Mouse (Mus musculus): ENCODE measurements around the gene Vwa3a.

Gene Vwa3a

DNA sequence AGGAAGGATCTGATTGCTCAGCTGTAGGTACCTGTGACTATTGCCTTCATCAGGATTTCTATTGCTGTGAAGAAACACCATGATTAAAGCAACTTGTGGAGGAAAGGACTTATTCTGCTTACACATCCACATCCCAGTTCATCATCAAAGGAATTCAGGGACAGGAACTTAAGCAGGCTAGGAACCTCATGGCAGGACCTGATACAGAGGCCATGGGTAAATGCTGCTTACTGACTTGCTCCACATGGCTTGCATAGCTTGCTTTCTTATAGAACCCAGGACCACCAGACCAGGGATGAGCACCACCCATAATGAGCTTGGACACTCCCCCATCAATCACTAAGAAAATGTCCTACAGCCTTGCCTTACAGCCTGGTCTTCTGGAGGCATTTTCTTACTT lies 9.4 kb downstream of the Vwa3a start:
- DNase-seq: no peak

DNA sequence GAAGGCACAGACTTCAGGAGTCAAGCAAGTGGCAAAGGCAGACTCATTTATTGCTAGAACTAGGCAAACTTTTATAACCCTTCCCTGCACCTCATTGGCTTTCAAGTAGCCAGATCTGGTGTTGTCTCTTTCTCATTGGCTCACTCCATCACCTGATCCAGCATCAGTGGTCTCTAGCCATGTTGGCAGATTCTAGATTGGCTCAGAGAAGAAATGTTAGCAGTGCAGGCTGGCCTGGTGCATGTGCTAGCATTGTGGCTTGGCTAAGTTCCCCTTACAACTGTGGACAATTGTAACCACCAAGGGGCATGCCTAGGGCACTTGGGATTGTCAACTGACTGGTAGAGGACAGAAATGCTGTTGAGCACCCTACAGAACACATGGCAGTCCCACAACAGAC lies 12.2 kb downstream of the Vwa3a start:
- DNase-seq: no peak

GRCm38 (mm10) chr7:120751906-120752305 lies 12.8 kb downstream of the Vwa3a start:
- no peak for DNase-seq

- DNase-seq: peak; percentile 65 to 73
These were observed 15.6 kb downstream of the Vwa3a start for GRCm38 (mm10) chr7:120754671-120755070.

DNA sequence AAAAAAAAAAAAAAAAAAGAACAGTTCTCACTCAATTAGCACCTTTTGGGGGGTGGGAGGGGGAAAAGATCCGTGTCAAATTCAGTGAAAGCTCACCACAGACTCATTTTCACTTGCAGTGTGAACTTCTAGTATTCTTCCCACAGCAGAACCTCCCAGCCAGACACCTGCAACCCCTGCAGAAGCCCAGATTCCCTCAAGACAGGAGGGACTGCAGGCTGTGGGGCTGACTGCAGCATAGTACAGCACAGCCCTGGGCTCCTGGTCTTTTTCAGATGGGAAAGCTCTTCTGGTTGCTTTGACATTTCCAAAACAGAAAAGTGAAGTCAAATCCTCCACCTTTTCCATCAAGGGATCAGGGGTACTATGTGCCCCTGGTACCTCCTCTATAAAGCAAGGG lies 28.3 kb downstream of the Vwa3a start:
- DNase-seq: no peak

DNA sequence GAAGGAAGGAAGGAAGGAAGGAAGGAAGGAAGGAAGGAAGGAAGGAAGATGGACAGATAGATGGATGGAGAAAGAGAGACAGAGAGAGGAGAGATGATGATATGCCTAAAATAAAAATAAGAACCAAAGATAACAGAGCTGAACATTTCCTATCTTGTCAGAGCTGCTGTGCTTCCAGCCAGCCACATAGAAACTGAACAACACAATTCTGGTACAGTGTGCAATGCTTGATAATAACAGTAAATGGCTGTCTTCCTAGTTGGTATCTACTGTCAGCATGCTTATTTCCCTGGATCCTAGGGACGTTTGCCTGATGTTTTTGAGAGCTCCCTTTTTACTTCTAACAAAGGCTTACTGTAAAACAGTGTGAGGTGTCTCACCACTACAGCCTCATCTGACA lies 32.3 kb downstream of the Vwa3a start:
- DNase-seq: no peak

DNA sequence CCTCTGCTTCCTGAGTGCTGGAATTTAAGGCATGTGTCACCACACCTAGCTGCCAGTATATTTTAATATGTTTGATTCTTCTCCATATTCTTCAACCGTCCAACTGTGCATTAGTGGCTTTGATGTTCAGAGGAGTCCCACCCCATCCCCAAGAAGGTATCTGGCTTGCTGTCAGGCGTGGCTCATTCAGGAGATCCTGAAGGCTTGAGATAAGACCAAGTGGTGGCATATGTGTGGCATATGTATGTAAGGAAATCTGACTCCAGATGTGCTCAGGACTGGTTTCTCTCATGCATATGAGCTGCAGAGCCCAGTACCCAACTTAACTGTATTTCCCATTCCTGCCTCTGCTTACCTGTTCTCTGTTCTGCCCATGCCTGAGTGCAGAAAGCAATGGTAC lies 38.9 kb downstream of the Vwa3a start:
- no peak for DNase-seq

- no peak for DNase-seq
These were observed 56.4 kb downstream of the Vwa3a start for GRCm38 (mm10) chr7:120795544-120795943.

- no peak for DNase-seq
These were observed 57.3 kb downstream of the Vwa3a start for GRCm38 (mm10) chr7:120796369-120796768.

GRCm38 (mm10) chr7:120803268-120803667 lies 64.2 kb downstream of the Vwa3a start:
- no peak for DNase-seq

GRCm38 (mm10) chr7:120809705-120810104 lies 70.6 kb downstream of the Vwa3a start:
- DNase-seq: no peak

DNA sequence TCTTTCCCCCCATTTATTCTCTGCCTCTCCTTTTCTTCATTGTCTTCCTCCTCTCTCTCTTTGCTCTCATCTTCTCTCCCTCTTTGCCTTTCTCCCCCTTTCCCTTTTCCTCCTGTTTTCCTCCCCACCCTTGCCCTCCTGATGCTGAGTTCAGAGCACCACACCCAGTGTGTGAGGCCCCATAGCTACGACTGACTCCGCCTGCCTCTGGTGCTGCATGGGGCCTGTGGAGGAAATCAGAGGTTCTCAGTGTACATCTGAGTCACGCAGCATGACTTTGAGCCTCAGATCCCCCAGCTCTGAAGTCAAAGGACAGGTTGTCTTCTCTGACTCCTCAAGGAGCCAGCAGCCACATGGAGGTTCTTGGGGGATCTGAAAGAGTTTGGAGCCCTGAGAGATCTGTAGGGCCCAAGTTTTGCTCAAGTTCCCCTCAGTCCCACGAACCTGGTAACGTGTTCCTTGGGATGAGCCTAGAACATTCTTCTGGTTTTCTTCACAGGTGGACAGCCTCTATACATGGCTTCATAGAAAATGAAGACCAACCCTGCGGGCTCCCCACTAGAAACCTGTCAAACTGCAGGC lies 72.8 kb downstream of the Vwa3a start, which contains the start of gene Gm5737:
Gm5737 (plus strand) TSS at position 532 of the 582 bp plus-strand sequence.
- DNase-seq: no peak

DNA sequence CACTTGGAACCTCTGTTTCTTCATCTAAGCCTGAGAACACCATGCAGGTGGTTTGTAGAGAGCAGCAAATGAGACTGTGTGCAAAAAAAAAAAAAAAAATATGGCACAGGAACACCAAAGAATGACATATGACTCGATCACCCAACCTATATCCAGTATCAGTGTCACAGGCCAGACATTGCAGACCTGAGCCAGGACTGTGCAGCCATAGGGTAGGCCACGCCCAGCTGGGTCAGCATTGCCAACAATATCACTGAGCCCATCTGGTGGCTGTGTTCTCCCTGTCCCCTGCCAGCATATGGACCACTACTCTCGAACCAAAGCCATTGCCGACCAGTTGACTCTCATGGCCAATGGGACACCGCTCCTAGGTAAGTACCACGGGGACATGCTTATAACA lies 78.4 kb downstream of the Vwa3a start:
- no peak for DNase-seq

DNA sequence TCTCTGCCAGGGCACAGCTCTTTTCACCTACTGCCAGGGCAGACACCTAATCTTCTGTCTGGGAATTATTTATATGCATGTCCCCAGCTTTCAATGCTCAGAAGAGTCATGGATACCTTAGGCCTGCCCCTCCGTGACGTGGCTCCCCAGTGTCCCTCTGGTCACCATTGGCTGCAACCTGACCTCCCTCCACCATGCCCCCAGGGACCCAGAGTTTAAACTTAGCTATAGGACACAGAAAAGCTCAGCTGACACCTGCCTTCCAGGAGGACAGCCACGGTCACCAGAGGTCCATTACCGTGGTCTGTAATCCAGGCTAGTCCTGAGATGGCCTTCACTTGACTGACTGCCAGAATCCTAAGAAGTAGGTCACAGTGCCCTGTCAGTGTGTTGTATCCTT lies 80.3 kb downstream of the Vwa3a start:
- DNase-seq: no peak

GRCm38 (mm10) chr7:120823248-120823647 lies 84.1 kb downstream of the Vwa3a start:
- peak; percentile 46 to 50 for DNase-seq

DNA sequence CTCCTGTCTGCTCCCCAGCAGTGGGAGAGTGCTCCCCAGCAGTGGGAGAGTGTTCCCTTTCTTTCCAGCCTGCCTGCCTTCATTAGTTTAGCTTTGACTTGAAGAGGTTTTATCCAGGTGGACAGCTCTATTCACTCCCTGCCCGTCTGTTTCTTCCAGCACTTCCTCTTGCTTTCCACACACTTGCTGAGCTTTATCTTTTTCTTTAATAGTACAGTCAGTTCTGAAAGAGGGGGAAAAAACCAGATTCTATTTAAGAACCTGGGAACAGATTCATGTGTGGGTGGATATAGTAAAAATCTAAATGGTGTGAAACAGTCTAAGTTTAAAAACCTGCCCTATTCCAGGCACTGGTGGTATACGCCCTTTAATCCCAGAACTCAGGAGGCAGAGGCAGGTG lies 86.0 kb downstream of the Vwa3a start:
- no peak for DNase-seq

DNA sequence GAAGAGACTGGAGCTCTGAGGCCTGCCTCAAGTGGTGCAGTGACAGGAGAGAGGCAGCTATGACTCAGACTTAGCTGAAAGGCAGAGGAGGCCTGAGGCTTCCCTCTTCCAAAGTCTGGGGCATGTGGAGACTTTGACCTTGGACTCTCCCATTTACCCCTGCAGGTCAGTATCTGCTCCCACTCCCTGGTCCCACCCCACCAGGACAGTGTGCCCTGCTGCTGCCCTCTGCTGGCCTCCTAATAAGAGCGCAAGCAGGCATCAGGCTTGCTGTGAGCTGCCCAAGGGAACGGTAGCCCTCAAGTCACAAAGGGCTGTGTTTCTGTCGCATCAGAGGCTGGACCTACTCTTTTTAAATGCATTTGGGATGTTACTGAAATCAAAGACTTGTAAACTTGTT lies 87.3 kb downstream of the Vwa3a start:
- peak in 1 of 2 experiments; percentile 36 for DNase-seq

GRCm38 (mm10) chr7:120830431-120831381 lies 91.6 kb downstream of the Vwa3a start:
- DNase-seq: peak; percentile 57 to 63

GRCm38 (mm10) chr7:120834426-120834825 lies 95.3 kb downstream of the Vwa3a start:
- DNase-seq: no peak

GRCm38 (mm10) chr7:120834863-120835372 lies 95.8 kb downstream of the Vwa3a start:
- peak; percentile 68 to 78 for DNase-seq

- DNase-seq: peak; percentile 91
These were observed 96.6 kb downstream of the Vwa3a start for GRCm38 (mm10) chr7:120835449-120836359.

GRCm38 (mm10) chr7:120836361-120836760 lies 97.2 kb downstream of the Vwa3a start:
- no peak for DNase-seq

Measured in thymus, postnatal 36 days (tissue).